Mouse (Mus musculus) liver, embryonic 16.5 days (tissue): ENCODE results near the gene Hspb7. TPM values are rescaled to one million over a fixed set of nuclear protein-coding genes. Genes with fewer than 3 reads are reported as not detected.
A peak's percentile ranks its signal among the peaks of the same experiment; 100 is the strongest.

Experiments
- ATAC-seq: fragments of 200-750 bp; cut with Nextera tagmentation; 2 replicates; pipeline ENCODE4 v1.8.0; 2017; ENCODE audit warnings: low read depth, mild to moderate bottlenecking, moderate number of reproducible peaks, moderate library complexity
- H3K27ac ChIP-seq: fragments of 300-500 bp; sonication (generic); 2 replicates; pipeline ENCODE4 v1.5.1; 2014; ENCODE audit warnings: mild to moderate bottlenecking, low read length
- H3K27me3 ChIP-seq: fragments of 300-500 bp; sonication (generic); 2 replicates; pipeline ENCODE4 v1.6.1; 2014; ENCODE audit warnings: low read depth, low read length, mixed read lengths; ENCODE audit not compliant: control insufficient read depth, insufficient read depth
- H3K36me3 ChIP-seq: fragments of 300-500 bp; sonication (generic); 2 replicates; pipeline ENCODE4 v1.6.1; 2014; ENCODE audit warnings: mild to moderate bottlenecking; ENCODE audit not compliant: control insufficient read depth, insufficient read depth
- H3K4me1 ChIP-seq: fragments of 300-500 bp; sonication (generic); 2 replicates; pipeline ENCODE4 v1.6.1; 2014; ENCODE audit warnings: low read depth, low read length, mixed read lengths; ENCODE audit not compliant: control insufficient read depth
- H3K4me2 ChIP-seq: fragments of 300-500 bp; sonication (generic); 2 replicates; pipeline ENCODE4 v1.6.1; 2014; ENCODE audit warnings: low read depth, low read length, mixed read lengths
- H3K4me3 ChIP-seq: fragments of 300-500 bp; sonication (generic); 2 replicates; pipeline ENCODE4 v1.5.1; 2014; ENCODE audit warnings: low read depth, mild to moderate bottlenecking, low read length
- H3K9ac ChIP-seq: fragments of 300-500 bp; sonication (generic); 2 replicates; pipeline ENCODE4 v1.6.1; 2014; ENCODE audit warnings: low read depth, low read length
- H3K9me3 ChIP-seq: fragments of 300-500 bp; sonication (generic); replicated peaks from 2 replicates; pipeline ENCODE4 v1.6.1; 2016; ENCODE audit warnings: low read length; ENCODE audit not compliant: control insufficient read depth
- WGBS: fragments of 180-500 bp; shearing (Covaris S2); extraction: QIAGEN DNeasy Blood & Tissue Kit; methylation state at CpG from one replicate; pipeline ENCODE4 v1.1.7; 2014; ENCODE audit not compliant: insufficient replicate concordance; 5-methylcytosine and 5-hydroxymethylcytosine counted together
- polyA plus RNA-seq: library from polyadenylated mRNA; unstranded; fragments of >200 nt; fragmentation: Nextera tagmentation; extraction: Ambion mirVana; gene quantifications from 2 replicates; pipeline ENCODE4 v1.2.1, GENCODE M21; 2015

The Hspb7 gene
- polyA plus RNA-seq, 1 experiment from 2014 or later, result 0.97 TPM

DNA sequence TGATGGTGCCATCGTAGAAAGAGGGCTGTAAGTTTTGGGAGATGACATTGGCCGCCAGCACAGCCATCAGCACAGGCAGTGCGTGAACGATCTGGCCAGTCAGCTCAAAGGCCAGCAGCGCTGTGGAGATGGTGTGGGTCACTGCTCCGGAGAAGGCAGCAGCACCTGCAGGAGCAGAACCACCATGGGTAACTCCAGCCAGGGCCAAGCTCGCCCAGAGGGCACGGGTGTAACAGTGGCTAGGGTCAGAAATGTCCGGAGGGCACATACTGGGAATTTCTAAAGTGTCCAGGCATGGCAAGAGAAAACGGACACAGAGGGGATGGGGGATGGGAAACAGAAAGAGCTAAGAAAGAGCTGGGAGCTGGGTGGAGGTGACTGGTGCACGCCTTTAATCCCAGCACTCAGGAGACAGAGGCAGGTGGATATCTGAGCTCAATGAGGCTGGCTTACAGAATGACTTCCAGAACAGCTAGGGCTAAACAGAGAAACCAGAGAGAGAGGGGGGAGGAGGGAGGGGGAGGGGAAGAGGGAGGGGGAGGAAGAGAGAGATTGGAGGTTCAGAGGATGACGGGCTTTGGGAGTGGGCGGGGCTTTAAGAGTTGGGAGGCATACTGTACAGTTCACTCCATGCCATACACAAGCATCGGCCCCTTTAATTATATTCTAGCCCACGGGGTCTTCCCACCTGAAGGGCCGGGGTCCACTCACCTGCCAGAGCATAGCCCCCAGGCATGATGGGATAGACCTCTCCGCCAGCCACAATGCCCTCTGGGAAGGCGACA, 31.0 kb upstream of the Hspb7 start:
- Histone ChIP-seq H3K4me1 (no peaks in the 10 kb centered on the region), H3K4me2 (no peak overlapping the region), H3K36me3 (no peaks in the 10 kb centered on the region), H3K9me3 (no peaks in the 10 kb centered on the region), H3K4me3 (no peak overlapping the region), H3K27ac (no peak overlapping the region), H3K27me3 (peaks cover 3% of the 10 kb centered on the region), H3K9ac (no peak overlapping the region)
- WGBS, result 60% methylated on average over 18 of the region's 18 CpGs
- no peak for ATAC-seq

DNA sequence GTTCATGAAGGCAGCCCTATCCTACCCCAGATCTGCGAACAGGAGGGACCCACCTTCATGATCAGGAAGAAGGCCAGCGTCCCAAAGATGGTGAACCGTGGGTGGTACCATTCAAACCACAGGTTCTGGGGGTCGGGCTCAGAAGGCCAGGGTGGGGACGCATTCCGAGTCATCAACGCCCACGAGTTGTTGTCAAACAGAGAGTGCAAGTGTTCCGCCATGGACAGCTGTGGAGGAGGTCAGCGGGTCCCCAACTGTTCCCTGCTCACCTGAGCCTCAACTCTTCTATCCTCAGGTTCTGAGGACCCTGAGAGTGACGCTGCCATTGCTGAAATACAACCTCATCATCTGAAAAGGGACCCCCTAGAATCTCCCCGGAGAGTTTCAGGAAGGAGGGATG, 29.3 kb upstream of the Hspb7 start:
- H3K4me2 ChIP-seq, result no peak overlapping the region
- H3K27me3 ChIP-seq, result no peaks in the 10 kb centered on the region
- H3K4me3 ChIP-seq, result no peak overlapping the region
- no peak overlapping the region for H3K9ac ChIP-seq
- no peaks in the 10 kb centered on the region for H3K4me1 ChIP-seq
- WGBS, result 60% methylated on average over 12 of the region's 12 CpGs
- ATAC-seq, result no peak
- H3K9me3 ChIP-seq, result no peaks in the 10 kb centered on the region
- H3K27ac ChIP-seq, result no peak overlapping the region
- H3K36me3 ChIP-seq, result no peaks in the 10 kb centered on the region

DNA sequence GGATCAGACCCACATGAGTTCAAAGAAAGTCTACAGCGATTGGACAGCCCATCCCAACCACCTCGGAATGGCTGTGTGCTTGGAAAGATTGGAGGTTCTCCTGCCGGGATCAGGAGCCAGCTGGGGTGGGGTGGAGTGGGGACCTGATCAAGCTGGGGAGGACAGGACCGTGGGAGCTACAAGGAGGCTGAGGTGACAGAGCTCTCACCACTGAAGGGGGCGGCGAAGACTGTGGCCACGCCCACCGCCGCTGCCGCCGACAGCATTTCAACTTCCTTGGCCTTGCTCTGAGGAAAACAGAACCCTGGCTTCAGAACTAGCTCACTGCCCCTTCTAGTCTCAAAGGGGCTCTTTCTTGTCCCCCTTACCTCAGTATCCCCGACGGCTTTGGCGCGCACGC, 25.8 kb upstream of the Hspb7 start:
- H3K27ac ChIP-seq, result no peak overlapping the region
- no peaks in the 10 kb centered on the region for H3K9me3 ChIP-seq
- 19% methylated on average over 16 of the region's 16 CpGs for WGBS
- ATAC-seq, result no peak
- no peak overlapping the region for H3K4me2 ChIP-seq
- H3K27me3 ChIP-seq, result no peaks in the 10 kb centered on the region
- no peak overlapping the region for H3K4me3 ChIP-seq
- no peaks in the 10 kb centered on the region for H3K4me1 ChIP-seq
- no peak overlapping the region for H3K9ac ChIP-seq
- no peaks in the 10 kb centered on the region for H3K36me3 ChIP-seq

DNA sequence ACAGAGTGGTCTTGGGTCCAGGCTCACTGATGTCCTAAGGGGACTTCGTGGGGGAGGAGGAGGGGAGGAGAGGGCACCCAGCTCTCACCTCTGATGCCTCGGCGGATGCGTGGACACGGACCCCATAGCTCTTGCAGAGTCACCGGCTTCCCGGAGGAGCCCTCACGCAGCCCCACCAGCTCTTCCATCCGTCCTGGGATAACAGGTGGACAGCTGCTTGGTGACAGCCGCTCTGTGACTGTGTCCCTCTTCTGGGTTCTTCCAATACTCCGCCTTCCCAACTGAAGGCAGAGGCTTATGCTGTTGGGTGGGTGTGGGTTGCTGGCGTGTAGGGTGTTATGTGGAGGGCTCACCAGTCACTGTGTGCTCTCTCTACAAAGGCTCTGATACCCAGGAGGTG, 22.7 kb upstream of the Hspb7 start:
- Histone ChIP-seq H3K9ac (no peak overlapping the region), H3K4me2 (no peak overlapping the region), H3K9me3 (no peaks in the 10 kb centered on the region), H3K4me3 (no peak overlapping the region), H3K4me1 (no peaks in the 10 kb centered on the region), H3K36me3 (no peaks in the 10 kb centered on the region), H3K27me3 (no peaks in the 10 kb centered on the region), H3K27ac (no peak overlapping the region)
- WGBS, result 64% methylated on average over 12 of the region's 12 CpGs
- no peak for ATAC-seq

DNA sequence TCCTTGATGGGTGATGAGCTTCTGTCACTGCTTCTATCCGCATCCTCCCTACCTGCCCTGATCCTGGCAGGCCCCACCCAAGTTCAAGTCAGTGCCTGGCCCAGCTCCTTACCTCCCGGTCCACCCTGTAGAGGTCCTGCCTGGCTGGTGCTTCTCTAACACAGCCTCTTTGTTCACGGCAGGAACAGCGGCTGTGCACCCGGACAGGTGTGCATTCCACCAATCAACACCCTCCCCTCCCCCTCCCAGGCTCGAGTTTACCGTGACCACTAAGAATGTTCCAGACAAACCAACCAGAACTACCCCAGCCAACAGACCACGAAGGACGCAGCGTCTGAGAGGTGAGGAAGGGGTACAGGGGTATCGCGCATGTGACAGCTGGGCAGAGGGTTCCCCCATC, 22.0 kb upstream of the Hspb7 start, which contains the start of gene Clcnka:
Clcnka (minus strand) TSS at position 180 of the 400 bp plus-strand sequence.
- no peaks in the 10 kb centered on the region for H3K36me3 ChIP-seq
- no peak within 1 kb of the TSS for H3K4me3 ChIP-seq
- H3K4me2 ChIP-seq, result no peak within 1 kb of the TSS
- ATAC-seq, result no peak
- no peaks in the 10 kb centered on the region for H3K27me3 ChIP-seq
- H3K9ac ChIP-seq, result no peak within 1 kb of the TSS
- 51% methylated on average over 12 of the region's 12 CpGs for WGBS
- H3K27ac ChIP-seq, result no peak within 1 kb of the TSS
- no peaks in the 10 kb centered on the region for H3K9me3 ChIP-seq
- no peaks in the 10 kb centered on the region for H3K4me1 ChIP-seq

DNA sequence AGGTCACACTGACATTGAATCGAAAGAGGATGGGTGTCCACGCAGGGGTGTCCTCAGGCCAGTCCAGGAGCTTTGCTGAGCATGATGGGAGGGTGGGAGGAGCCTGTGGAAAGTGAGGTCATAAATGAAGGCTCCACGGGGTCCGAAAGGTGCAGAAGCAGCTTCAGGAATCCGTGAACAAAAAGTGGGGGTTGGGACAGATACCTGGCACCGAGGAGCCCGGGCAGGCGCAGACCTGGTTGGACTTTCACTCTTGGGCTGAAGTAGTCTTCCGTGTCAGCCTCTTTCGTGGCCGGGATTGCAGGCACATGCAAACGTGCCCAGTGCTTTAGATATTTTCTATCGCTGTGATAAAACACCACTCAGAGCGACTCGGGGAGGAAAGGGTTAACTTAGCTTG, 20.4 kb upstream of the Hspb7 start:
- Histone ChIP-seq H3K27me3 (no peaks in the 10 kb centered on the region), H3K27ac (no peak overlapping the region)
- WGBS, result 68% methylated on average over 15 of the region's 15 CpGs

DNA sequence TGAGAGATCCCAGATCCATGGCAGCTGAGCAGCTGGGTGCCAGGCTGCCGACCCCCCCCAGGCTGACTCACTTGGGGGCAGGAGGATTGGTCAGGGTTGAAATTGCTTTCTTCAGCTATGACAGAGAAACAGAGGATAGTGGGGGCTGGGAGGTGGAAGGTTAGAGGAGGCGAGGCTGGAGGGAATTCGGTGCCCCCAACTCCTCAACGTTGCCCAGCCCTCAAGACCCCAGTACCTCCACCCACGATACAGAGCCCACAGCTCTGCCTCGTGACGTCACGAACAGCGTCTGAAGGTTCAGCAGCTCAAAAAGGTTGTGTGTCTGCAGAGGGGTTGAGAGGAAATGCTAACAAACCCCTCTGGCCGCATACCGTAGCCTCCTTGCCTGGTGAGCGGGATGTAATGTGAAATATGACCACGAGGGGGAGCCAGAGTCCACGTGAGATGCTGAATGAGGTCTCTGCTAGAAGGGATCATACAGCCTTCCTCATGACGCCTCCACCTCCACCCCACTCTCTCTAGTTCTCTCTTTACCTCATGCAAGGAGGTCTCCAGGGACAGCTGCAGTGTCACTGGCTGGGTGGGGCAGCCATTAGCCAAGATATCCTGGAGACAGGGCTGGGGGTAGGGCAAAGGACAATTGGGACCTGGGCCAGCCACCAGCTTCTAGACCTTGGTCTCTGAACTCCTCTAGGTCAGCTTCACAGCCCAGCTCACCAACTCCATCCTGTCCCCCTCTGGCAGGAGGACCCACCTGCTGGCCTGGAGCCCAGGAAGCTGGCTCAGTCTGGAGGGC, 15.9 kb upstream of the Hspb7 start:
- peak; percentile 30 for ATAC-seq
- H3K4me2 ChIP-seq, result no peak overlapping the region

More for the DNA sequence above, 20.4 kb upstream of the Hspb7 start:
- Histone ChIP-seq H3K9me3 (no peaks in the 10 kb centered on the region), H3K9ac (no peak overlapping the region), H3K4me2 (no peak overlapping the region), H3K4me3 (no peak overlapping the region), H3K36me3 (no peaks in the 10 kb centered on the region), H3K4me1 (peaks cover 2% of the 10 kb centered on the region; the same call in 1 of the 2 replicates)
- no peak for ATAC-seq

DNA sequence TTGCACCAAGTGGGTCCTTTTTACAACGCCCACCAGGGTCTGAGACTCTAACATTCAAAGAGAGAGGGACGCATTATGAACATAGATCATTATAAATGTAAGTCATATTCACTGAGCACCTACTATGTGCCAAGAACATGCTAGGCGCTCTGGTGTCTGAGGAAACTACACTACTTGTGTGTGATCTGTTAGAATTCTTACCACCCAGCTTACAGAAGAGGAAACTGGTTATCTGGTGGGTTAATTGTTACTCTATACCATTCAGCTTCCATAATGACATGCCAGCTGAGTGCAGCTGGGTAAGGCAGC, 15.3 kb upstream of the Hspb7 start:
- Histone ChIP-seq H3K9ac (no peak overlapping the region), H3K9me3 (no peaks in the 10 kb centered on the region), H3K4me3 (no peak overlapping the region), H3K36me3 (no peaks in the 10 kb centered on the region), H3K4me1 (peaks cover 2% of the 10 kb centered on the region; the same call in 1 of the 2 replicates), H3K27ac (no peak overlapping the region), H3K27me3 (peaks cover 4% of the 10 kb centered on the region; the same call in 1 of the 2 replicates), H3K4me2 (no peak overlapping the region)
- 63% methylated on average over 3 of the region's 3 CpGs for WGBS
- ATAC-seq, result no peak

More for the DNA sequence above, 15.9 kb upstream of the Hspb7 start:
- WGBS, result 12% methylated on average over 15 of the region's 15 CpGs
- no peak overlapping the region for H3K27ac ChIP-seq
- H3K9ac ChIP-seq, result no peak overlapping the region
- no peaks in the 10 kb centered on the region for H3K36me3 ChIP-seq
- H3K9me3 ChIP-seq, result no peaks in the 10 kb centered on the region
- no peak overlapping the region for H3K4me3 ChIP-seq
- H3K4me1 ChIP-seq, result peaks cover 2% of the 10 kb centered on the region; the same call in 1 of the 2 replicates
- H3K27me3 ChIP-seq, result peaks cover 4% of the 10 kb centered on the region; the same call in 1 of the 2 replicates
